Mouse (Mus musculus): ENCODE results near the gene Mt4.
"Not testable (repeated sequence)": the region's sequence is repeated elsewhere in the genome, so short reads cannot be mapped to it uniquely, and the experiment has no call there.

Mt4 gene

DNA sequence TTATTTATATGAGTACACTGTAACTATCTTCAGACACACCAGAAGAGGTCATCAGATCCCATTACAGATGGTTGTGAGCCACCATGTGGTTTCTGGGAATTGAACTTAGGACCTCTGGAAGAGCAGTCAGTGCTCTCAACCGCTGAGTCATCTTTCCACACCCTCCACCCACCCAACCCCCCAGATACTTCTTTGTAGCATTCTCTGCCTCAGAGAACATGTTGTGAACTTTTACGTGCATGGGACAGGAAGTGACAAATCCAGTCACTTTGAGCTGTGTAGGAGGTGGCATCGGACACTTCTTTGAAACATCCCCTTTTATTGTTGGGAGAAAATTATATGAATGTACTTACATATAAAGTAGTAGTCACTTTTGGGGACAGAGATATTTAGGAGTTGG, 2.4 kb upstream of the Mt4 start:
- not testable (repeated sequence) for DNase-seq (ENCODE audit: low spot score in 2 of 2)

DNA sequence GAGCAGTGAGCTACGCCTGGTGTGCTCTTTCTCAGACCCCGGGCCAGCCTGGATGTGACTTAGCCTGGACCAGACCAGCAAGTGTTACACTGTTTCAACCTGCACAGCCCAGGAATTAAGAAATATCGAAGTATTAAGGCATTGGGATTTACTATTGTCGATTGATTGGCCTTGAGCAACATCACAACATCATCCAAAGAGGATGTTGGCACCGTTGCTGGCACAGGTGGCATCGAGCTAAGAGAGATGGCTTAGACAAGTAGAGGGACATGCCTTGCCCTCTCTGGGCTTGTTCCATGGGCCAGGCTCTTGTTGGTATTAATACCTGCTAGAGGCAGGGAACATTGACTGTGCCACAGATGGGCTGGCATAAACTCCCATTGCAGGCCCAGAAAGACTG, 1.4 kb upstream of the Mt4 start:
- no peak for DNase-seq (ENCODE audit: low spot score in 2 of 2)

DNA sequence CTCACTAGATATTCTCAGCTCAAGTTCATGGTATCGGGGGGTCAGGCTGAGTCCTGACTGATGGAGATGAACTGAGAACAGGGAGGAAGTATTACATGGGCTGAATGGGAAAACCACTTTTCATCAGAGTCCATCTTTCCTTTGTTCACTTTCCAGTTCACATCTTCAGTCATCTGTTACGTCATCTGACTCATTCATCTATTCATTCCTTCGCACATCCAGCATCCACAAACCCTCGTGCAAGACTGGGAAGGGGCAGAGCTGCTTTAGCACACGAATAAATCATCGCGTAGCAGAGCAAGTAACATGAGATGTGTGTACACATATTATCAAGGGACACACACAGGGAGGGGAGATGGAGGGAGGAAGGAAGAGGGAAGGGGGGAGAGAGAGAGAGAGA, 805 bp upstream of the Mt4 start:
- DNase-seq (ENCODE audit: low spot score in 2 of 2), result no peak

DNA sequence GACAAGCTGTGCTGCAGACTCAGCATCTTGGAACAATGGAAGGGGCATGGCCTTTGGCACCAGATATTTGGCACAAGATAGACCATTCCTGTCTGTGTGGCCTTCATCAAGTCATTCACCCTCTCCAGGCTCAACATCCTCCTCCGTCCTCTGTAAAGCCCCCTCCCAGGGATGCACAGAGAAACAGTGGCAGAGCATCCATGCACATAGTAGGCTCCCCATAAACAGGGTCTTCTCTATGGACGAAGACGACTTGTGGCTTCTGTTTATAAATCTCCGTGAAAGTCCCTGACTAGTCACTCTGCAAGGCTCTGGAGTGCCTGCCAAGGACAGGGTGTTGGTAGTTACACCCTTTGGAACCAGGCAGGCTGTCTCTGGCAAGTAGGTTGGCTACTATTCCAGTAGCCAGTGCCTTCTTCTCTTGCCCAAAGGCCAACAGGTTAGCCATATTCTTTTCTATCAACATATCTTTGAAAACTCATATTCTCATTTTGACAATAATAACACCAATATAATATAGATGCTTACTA, 3.3 kb downstream of the Mt4 start:
- no peak for DNase-seq (ENCODE audit: low spot score in 2 of 2)

DNA sequence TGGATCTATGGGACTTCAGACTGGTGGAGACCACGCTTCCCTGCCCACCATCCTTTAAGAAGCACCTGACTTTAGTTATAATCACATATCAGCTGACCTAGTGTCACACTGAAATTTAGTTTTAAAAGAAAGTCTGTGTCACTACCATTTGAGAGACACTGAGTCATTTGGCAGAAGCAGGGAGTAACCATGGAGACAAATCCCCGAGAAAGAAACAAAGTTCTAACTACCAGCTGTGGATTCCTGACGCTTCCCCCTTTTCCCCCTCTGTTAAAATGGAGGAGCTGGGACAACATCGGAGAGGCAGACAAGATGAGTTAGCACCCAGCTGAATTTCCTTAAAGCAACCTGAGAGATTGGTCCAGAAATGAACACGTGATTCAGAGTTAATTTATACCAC, 11.2 kb downstream of the Mt4 start:
- no peak for DNase-seq (ENCODE audit: low spot score in 2 of 2)

DNA sequence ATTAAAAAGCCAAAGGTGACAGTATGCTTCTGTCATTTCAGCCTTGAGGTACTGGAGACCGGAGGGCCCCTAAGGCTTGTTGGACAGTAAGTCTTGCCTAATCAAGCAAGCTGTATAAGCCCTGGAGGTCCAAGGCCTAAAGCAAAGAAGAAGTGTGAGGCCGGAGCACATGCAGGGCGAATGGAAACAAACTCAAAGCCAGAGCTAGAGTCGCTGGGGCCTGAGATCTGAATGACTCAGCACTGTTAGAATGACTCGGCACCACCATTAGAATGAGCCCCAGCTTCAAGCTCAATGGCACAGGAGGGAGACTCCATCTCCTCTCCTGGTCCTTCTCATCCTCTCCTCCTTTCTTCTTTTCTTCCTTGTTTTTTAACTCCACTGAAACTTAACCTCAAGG, 13.9 kb downstream of the Mt4 start:
- DNase-seq (ENCODE audit: low spot score in 2 of 2), result no peak

DNA sequence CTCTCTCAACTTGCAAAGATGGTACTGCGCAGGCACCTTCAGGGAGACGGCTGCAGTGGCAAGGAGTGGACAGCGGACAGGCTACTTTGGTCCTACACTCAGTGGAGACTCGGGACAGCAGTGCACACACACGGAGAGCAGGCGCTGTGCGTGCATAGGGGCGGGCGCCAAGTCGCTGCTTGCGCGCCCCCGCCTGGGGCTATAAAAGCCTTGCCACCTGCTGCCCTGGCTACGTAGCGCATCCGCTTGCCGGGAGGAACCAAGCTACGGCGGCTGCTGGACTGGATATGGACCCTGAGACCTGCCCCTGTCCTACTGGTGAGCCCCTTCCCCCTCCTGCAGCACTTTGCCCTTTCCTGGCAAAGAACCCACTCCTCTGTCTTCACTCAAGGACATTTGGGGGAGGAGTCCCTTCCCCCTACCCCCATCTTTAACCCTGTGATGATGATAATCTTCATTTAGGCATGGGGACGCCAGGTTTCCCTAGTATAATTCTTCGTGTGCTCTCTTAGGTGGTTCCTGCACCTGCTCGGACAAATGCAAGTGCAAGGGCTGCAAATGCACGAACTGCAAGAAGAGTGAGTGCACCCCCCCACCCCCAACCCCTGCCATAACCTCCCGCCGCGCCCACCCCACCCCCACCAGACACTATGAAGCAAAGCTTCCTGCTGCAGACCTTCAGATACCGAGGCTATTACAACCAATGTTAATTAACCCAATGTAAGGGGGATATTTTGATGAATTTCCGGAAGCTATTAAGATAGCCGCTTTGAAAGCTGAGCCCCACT, 15.7 kb downstream of the Mt4 start, which contains the start of gene Mt3:
TSS of gene Mt3 (plus strand) at position 95 of the 788 bp plus-strand sequence.
- peak; percentile 51 to 78 for DNase-seq (ENCODE audit: low spot score in 2 of 2)

DNA sequence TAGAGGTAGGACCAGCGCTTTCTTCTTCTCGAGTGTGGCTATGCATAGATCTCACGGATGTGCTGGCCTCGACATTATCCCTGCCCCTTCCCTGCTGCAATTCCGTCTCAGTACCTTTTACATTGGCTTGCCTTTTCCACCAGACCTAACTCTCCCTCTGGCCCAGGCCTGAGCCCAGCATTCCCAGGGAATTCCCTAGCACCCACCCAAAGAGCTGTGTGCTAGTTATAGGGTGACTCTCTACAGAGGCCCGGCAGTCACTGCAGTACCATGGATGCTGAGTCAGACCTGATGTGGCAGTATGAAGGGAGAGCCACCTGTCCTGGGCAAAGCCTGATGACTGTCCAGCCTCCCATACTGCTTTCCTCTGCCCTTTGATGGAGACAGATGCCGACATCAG, 16.5 kb downstream of the Mt4 start:
- DNase-seq (ENCODE audit: low spot score in 2 of 2), result no peak

DNA sequence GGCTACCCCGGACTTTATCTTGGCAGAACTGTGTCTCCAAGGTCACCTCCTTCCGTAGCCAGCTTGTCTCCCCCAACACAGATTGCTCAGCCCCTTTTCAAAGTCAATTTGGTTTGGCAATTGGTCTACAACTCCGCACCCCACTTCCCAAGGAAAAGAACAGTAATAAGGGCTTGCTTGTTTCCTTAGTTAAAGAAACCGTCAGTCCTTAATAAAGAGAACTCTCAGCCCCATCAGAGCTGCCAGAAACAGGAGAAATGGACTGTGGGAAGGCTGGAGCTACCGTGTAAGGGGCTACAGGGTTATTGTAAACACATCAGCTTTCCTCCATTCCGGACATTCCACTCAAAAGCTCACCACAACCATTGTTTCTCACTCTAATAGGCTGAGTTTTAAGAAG, 17.5 kb downstream of the Mt4 start:
- no peak for DNase-seq (ENCODE audit: low spot score in 2 of 2)

DNA sequence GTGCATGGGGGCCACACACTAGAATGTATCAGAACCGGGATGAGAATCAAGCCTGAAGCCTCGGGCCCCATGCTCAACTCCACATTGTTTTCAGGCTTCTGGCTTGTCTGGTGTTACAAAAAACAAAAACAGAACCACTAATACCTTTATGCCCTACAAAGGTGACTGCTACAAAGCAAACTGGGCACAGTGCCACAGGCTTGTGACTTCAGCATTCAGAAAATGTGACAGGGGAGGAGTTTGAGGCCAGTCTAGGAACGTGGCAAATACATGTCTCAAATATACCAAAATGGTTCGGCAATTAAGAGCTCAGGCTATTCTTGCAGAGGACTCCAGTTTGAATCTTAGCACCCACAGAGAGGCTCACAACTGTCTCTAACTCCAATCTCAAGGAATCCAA, 19.1 kb downstream of the Mt4 start:
- DNase-seq (ENCODE audit: low spot score in 2 of 2), result no peak

DNA sequence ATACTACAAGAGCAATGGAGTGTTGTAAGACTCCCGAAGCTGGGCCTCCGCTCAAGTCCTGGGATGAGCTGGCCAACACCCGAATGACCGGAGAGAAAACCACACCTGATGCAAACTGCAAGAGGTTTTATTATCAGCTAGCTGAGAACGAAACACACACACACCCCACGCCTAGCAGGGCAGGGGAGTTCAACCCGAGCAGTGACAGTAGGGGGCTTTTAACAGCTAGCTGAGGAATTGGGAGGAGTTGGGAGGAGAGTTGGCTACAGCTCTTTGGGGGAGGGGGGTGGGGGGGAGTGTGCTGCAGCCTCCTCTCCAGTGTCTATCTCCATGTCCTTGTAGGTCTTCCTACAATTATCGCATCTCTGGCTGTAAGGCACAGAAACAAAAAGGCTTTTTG, 28.8 kb downstream of the Mt4 start:
- DNase-seq (ENCODE audit: low spot score in 2 of 2), result not testable (repeated sequence)

DNA sequence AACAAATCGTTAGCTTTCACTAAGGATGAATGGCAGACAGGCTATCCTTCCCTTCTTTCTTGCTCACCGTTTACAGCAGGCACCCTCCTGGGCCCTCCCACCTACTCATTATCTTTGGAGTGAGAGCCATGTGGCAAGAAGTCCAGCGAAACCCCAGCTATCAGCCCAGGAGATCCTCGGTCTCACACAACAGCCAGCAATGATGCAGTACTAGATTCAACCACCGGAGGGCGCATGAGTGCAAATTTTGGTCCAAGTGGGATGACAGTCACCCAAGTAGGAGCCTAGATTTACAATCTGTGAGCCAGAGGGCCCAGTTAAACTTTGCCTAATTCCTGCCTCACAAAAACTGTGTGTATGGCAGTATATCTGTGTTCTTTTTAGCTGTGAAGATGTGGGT, 30.2 kb downstream of the Mt4 start:
- peak; percentile 95 for DNase-seq (ENCODE audit: low spot score in 2 of 2)

DNA sequence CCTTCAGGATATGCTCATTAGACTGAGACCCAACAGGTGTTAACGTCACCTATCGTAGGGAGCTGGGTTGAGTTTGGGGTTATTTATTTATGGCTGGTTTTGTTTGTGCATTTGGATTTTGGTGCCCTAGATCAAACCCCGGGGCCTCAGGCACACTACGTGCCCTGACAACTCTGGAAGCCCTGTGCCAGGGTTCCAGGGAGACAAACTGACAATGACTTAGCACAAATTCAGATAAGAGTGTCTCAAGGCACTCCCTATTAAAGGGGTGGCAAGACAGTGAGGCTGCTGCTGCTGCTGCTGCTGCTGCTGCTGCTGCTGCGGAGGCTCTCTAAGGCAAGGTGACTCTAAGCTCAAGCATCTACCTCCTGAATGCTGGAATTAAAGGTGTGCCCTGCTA, 32.5 kb downstream of the Mt4 start:
- no peak for DNase-seq (ENCODE audit: low spot score in 2 of 2)

DNA sequence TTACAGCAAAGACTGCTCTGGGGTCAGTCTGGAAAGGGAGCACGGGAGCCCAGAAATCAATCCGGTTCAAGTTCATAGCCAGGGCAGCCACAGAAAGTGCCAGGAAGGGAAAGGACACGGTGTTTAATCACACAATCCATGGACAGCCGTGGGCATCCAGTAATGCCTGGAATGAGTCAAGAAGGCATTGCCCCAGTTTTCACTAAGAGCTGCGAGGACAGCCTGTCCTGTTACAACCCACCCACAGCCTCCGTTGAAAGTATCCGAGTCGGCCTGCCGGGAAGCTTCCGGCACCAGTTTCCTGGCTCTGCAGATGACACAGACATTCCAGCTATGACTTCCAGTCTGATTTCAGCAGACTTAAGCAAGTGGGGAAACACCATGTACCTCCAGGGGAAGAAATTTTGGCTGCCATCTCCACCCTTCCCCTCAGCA, 34.3 kb downstream of the Mt4 start:
- DNase-seq (ENCODE audit: low spot score in 2 of 2), result no peak

DNA sequence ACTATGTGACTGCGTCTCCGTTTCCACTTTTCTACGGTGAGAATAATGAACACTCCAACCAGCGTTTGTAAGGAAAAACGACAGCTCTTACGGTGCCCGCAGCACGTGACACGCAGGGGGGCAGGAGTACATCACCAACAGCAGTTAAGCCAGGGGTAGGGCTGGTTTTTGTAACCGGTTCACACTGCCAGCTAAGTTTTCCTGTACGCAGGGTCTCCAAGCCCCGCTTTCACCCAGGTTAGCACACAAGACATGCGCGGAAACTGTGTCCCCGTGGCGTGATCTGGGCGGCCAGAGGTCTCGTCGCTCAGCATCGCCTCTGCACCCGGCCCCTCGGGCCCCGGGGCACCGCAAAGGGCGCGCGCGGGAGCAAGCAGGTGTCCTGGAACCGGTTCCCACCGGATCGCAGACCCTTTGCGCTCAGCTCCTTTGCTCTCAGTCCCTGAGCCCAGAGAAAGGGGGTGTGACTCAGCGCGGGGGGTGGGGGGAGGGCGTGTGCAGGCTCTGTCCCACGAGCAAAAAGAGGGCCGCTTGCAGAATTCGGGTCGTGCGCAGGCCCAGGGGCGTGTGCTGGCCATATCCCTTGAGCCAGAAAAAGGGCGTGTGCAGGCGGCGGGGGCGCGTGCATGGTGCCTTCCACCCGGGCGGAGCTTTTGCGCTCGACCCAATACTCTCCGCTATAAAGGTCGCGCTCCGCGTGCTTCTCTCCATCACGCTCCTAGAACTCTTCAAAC, 35.2 kb downstream of the Mt4 start, which contains the start of gene Mt2:
TSS of gene Mt2 (plus strand) at position 590 of the 734 bp plus-strand sequence.
- DNase-seq (ENCODE audit: low spot score in 2 of 2), result peak; percentile 49 to 69

DNA sequence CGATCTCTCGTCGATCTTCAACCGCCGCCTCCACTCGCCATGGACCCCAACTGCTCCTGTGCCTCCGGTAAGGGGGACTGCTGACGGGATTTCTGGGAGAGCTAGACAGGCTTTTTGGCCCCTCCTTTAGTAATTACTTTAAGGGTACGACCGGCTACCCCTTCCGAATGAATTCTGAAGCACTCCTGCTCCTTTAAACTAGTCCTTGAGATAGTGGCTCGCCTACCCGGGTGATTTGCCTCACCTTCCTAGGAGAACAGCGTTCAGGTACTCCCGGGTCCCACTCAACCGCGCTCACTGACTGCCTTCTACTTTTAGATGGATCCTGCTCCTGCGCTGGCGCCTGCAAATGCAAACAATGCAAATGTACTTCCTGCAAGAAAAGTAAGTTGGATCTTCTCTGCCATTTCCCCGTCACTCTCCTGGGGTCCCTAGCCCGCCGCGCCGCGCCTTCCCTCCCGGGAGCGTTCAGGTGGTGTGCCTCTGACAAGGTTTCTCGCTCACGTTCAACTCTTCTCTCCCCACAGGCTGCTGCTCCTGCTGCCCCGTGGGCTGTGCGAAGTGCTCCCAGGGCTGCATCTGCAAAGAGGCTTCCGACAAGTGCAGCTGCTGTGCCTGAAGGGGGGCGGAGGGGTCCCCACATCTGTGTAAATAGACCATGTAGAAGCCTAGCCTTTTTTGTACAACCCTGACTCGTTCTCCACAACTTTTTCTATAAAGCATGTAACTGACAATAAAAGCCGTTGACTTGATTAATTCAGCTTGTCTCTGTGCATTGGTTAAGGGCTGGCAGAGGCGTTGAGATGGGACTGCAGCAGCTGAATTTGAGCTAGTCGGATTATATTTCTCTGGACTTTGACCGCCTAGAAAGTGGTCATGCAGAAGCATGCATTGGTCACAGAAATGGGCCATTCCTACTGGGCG, 36.1 kb downstream of the Mt4 start:
- DNase-seq (ENCODE audit: low spot score in 2 of 2), result no peak

DNA sequence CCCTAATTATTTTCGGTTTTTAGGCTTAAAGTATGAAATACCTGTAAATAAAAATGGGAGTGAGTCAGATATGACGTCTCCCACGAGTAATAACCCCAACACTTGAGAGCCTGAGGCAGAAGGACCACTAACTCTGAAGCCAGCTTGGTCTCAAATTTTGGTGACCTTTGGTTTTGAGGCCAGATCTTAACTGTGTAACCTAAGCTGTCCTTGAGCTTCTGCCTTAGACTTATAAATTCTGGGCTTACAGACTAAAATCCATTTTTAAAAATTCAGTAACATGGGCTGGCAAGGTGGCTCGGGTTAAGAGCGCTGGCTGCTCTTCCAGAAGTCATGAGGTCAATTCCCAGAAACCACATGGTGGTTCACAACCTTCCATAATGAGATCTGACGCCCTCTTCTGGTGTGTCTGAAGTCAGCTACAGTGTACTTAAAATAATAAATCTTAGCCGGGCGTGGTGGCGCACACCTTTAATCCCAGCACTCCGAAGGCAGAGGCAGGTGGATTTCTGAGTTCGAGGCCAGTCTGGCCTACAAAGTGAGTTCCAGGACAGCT, 36.9 kb downstream of the Mt4 start:
- DNase-seq (ENCODE audit: low spot score in 2 of 2), result no peak

DNA sequence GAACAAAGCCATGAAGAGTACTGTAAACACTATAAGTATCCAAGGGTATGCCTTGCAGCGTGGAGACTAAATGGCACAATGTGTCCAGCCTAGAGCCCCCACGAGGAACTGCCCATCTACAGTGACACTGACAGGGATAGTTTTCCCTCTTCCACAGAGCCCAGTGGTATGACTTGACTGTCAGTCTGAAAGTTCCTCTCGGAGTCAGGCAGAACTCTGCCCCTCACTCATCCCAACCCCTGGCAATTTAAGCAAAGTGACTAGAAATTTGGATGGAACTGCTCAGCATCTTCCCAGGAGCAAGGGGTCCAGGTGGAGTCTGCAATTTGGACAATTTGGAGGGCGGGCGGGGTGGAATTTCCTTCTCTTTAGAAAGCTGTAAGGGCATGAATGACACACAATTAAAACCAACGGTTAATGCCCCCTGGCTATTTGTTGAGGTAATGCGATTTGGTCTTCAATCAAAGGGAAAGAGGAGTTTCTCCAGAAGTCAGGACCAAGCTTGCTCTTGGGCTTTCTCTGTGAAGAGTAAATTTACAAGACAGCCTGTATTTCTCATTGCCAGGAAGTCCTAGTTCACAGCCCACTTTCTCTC, 37.7 kb downstream of the Mt4 start:
- DNase-seq (ENCODE audit: low spot score in 2 of 2), result no peak

DNA sequence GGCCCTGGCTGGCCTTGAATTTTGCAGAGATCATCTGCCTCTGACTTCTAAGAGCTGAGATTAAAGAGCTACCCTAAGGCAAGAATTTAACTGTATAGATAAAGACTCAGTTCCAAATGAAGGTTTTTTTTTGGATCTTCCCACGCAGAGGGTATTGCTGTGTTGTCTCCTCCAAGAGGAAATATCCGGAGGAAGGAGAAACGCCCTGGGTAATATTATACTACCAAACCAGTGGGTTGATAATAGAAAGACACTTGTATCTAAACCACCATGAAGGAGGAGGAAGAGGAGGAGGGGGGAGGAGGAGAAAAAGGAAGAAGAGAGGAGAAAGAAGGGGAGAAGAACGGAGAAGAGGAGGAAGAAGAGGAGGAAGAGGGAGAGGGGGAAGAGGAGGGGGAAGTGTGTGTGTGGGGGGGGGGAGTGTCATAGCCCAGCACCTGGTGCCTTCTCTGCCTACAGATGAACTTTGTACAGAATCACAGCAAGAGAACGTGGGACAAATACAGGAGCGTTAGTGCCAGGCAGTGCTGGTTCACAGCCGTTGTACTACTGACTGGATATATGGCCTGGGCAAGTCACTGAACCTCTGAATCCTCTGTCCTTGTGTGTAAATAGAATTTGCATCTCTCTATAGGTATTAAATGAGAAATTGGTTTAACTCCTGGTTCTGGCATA, 40.9 kb downstream of the Mt4 start:
- no peak for DNase-seq (ENCODE audit: low spot score in 2 of 2)
